Mouse (Mus musculus): ENCODE results near the gene Sprr2a2.
"Not testable (repeated sequence)": the region's sequence is repeated elsewhere in the genome, so short reads cannot be mapped to it uniquely, and the experiment has no call there.

Gene Sprr2a2

DNA sequence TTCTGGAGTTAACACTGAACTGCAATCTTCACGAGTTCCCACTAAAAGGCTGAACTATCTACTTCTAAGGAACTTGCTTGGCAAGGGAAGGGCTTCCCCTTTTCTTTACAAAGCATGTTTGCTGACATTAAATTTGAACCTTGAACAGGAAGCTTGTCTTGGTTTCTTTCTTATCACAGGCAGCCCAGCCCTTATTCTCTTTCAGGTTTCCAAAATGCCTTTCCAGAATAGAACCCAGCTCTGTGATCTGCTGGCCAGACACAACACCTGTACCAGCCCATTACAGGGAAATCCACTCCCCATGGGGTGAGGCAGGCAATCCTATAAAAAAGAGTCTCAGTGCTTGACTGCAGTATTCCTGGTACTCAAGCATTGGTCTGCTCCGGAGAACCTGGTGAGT, at the start of gene Sprr2a2, which contains the start of gene Sprr2a1:
Gene Sprr2a2 (plus strand): TSS at position 352 of the 400 bp plus-strand sequence.
Gene Sprr2a1 (plus strand): TSS at position 231 of the 400 bp plus-strand sequence.
- not testable (repeated sequence) for DNase-seq (ENCODE audit: extremely low read depth, low read depth, low spot score)

GRCm38 (mm10) chr3:92169847-92170246, 45.9 kb upstream of the Sprr2a2 start:
- DNase-seq (ENCODE audit: extremely low read depth, low read depth, low spot score), result peak; percentile 95

DNA sequence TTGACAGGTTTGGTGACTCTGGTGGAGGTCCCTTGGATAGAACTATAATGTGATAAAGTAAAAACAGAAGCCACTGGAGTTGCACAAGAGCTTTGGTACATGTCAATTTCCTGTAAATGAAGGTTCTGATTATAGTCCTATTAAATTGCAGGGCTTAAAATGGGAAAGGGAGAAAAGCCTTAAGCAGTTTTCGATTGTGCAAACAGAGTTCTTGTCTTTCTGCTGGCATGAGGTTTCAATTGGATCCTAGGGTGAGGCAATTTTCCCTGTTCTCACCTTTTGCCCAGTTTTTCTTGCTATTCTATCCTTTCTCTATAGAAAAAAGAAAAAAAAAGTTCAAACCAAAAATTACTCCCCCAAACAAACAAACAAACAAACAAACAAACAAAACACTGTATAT, 38.8 kb upstream of the Sprr2a2 start:
- DNase-seq (ENCODE audit: extremely low read depth, low read depth, low spot score), result peak; percentile 87

DNA sequence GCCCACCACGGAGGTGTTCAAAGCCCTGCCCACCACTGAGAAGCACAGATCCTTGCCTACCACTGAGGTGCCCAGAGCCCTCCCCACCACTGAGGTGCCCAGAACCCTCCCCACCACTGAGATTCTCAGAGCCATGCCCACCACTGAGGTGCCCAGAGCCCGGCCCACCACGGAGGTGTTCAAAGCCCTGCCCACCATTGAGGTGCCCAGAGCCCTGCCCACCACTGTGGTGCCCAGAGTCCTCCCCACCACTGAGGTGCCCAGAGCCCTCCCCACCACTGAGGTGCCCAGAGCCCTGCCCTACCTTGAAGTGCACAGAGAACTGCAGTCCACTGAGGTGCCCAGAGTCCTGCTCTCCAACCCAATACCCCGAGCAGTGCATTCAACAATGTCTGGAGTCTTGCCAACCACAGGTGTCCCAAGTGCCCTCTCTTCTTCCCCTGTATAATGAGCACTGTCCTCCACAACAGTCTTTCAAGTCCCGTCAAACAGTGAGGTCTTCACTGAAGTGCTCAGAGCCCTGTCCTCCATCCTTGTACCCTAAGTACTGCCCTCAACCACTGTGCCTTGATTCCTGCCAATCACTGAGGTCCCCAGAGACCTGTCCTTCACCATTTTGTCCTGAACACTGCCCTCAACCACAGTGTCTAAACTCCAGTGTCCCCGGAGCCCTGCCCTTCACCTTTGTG, 20.1 kb upstream of the Sprr2a2 start:
- DNase-seq (ENCODE audit: extremely low read depth, low read depth, low spot score), result no peak

GRCm38 (mm10) chr3:92211133-92211925, 4.4 kb upstream of the Sprr2a2 start:
- not testable (repeated sequence) for DNase-seq (ENCODE audit: extremely low read depth, low read depth, low spot score)

DNA sequence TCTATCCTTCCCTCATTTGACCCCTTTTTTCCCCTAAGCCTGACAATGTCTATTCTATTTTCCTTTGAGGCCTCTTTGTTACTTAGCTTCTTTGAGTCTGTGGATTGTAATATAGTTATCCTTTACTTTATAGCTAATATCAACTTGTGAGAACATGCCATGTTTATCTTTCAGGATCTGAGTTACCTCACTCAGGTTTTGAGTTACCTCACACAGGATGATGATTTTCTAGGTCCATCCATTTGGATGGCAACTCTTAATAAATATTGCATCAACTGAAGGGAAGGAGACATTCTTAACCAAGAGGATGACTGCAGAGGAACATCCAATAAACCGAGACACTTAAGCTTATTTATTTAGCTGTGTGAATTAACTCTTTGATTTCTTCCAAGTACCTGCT, 3.7 kb upstream of the Sprr2a2 start:
- not testable (repeated sequence) for DNase-seq (ENCODE audit: extremely low read depth, low read depth, low spot score)

- DNase-seq (ENCODE audit: extremely low read depth, low read depth, low spot score), result not testable (repeated sequence)
These were observed 2.1 kb upstream of the Sprr2a2 start for GRCm38 (mm10) chr3:92213651-92214050.

GRCm38 (mm10) chr3:92219031-92219430, 3.3 kb downstream of the Sprr2a2 start:
- not testable (repeated sequence) for DNase-seq (ENCODE audit: extremely low read depth, low read depth, low spot score)

DNA sequence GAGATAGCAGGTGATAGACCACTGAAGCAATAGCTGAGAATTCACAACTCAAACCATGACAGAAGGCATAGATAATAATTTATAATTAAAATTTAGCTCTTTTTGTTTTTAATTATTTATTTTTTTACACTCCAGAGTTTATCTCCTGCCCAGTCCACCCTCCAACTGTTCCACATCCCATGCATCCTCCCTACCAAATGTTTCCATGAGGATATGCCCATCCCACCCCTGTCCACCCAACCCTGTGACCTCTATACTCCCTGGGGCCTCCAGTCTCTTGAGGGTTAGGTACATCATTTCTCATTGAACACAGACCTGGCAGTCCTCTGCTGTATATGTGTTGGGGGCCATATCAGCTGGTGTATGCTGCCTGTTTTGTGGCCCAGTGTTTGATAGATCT, 8.0 kb downstream of the Sprr2a2 start:
- DNase-seq (ENCODE audit: extremely low read depth, low read depth, low spot score), result not testable (repeated sequence)

DNA sequence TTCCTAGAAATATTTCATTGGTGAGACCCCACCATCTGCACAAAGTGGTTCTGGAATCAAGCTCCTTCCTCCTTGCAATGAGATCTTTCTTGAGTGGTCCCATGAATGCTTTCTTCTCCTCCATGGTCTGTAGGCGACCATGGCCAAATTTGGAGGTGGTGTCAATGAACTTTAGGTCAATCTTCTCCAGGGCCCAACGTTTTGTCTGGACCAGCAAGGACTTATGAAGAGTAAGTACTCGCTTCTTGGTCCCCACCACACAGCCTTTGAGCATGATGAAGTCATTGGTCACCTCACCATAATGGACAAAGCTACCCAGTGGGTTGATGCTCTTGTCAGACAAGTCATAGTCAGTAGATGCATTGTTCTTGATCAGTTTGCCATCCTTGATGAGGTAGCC, 11.7 kb downstream of the Sprr2a2 start:
- not testable (repeated sequence) for DNase-seq (ENCODE audit: extremely low read depth, low read depth, low spot score)

DNA sequence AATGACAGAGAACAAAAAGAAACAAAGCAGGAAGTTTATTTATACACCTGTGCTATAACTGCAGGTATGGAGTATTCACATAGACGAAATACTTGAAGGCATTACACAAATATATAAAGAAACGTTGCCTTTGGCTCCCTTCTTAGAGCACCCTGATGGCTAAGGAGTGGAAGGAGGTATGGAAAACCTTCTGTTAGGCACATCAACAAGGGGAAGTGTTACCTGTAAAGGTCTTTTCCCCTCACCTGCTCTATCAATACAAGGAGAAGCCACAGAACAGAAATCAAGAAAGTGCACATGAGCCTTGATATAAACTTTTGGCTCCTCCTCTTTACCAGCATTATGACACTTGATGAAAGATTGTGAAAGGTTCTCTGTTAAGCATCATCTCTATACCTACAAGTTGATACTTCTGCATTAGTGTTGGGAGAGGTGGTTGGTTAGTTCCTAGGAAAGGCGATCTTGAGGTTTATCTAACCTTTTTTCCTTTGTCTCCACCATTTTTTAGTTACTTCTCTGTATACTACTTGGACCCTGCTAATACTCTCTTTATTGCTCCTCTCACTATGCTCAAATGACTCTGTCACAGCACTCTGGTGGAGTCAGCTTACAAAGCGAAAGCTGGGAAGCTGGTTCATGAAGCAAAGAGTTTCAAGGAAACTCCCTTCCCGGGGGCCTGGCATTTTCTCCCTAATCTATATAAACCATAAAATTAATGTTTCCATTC, 20.9 kb downstream of the Sprr2a2 start:
- DNase-seq (ENCODE audit: extremely low read depth, low read depth, low spot score), result not testable (repeated sequence)

DNA sequence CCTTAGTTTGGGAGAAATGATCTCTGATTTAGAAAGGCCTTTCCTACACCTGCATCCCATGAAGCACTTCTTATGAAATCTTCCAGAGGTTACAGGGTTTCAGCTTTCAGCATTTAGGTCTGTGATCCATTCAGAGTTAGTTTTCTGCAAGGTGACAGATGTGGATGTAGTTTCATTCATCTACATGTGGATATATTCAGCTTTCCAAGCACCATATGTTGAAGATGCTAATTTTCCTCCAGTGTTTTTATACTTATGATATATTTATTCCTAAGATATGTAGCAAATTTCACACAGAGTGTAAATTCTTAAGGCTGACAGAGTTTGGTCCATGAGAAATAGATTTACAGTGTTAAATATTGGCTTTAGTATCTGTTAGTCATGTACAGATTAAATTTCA, 23.0 kb downstream of the Sprr2a2 start:
- not testable (repeated sequence) for DNase-seq (ENCODE audit: extremely low read depth, low read depth, low spot score)

GRCm38 (mm10) chr3:92239197-92239596, 23.5 kb downstream of the Sprr2a2 start:
- not testable (repeated sequence) for DNase-seq (ENCODE audit: extremely low read depth, low read depth, low spot score)

- not testable (repeated sequence) for DNase-seq (ENCODE audit: extremely low read depth, low read depth, low spot score)
These were observed 29.1 kb downstream of the Sprr2a2 start for GRCm38 (mm10) chr3:92244833-92245232.

- DNase-seq (ENCODE audit: extremely low read depth, low read depth, low spot score), result not testable (repeated sequence)
These were observed 30.5 kb downstream of the Sprr2a2 start for GRCm38 (mm10) chr3:92246245-92246644.

- DNase-seq (ENCODE audit: extremely low read depth, low read depth, low spot score), result not testable (repeated sequence)
These were observed 32.8 kb downstream of the Sprr2a2 start for GRCm38 (mm10) chr3:92248494-92248893.

DNA sequence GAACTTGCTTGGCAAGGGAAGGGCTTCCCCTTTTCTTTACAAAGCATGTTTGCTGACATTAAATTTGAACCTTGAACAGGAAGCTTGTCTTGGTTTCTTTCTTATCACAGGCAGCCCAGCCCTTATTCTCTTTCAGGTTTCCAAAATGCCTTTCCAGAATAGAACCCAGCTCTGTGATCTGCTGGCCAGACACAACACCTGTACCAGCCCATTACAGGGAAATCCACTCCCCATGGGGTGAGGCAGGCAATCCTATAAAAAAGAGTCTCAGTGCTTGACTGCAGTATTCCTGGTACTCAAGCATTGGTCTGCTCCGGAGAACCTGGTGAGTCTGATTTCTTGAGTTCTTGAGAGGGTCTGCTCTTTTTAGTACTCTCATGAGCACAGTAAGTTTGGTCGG, 34.7 kb downstream of the Sprr2a2 start:
- DNase-seq (ENCODE audit: extremely low read depth, low read depth, low spot score), result not testable (repeated sequence)

DNA sequence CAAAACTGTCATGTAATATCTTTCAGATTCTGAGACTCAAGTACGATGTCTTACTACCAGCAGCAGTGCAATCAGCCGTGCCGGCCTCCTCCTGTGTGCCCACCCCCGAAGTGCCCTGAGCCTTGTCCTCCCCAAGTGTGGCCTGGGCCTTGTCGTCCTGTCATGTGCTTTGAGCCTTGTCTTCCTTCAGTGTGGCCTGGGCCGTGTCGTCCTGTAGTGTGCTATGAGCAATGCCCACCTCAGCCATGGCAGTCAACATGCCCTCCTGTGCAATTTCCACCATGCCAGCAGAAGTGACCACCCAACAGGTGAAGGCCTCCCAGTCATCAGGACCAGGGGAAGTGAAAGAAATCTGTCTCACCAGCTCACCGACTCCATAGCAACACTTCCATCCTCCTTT, 38.1 kb downstream of the Sprr2a2 start:
- not testable (repeated sequence) for DNase-seq (ENCODE audit: extremely low read depth, low read depth, low spot score)

DNA sequence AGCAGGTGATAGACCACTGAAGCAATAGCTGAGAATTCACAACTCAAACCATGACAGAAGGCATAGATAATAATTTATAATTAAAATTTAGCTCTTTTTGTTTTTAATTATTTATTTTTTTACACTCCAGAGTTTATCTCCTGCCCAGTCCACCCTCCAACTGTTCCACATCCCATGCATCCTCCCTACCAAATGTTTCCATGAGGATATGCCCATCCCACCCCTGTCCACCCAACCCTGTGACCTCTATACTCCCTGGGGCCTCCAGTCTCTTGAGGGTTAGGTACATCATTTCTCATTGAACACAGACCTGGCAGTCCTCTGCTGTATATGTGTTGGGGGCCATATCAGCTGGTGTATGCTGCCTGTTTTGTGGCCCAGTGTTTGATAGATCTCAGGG, 42.8 kb downstream of the Sprr2a2 start:
- not testable (repeated sequence) for DNase-seq (ENCODE audit: extremely low read depth, low read depth, low spot score)

DNA sequence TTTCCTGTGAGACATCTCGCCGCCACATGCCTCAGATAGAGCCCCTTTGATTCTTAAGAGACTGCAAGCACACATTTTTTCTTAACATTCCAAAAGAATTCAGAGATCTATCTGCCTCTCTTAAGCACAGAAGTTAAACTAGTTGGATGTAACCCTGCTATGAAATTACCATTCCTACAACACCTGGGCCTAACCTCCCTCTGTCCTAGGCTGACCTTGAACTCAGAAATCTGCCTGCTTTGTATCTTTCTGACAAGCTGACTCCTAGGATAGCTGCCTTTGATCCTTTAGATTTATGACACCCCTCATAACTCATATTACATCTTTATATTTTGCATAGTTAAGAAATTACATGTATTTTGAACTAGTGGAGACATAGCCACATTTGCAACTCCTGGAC, 47.7 kb downstream of the Sprr2a2 start:
- DNase-seq (ENCODE audit: extremely low read depth, low read depth, low spot score), result not testable (repeated sequence)

DNA sequence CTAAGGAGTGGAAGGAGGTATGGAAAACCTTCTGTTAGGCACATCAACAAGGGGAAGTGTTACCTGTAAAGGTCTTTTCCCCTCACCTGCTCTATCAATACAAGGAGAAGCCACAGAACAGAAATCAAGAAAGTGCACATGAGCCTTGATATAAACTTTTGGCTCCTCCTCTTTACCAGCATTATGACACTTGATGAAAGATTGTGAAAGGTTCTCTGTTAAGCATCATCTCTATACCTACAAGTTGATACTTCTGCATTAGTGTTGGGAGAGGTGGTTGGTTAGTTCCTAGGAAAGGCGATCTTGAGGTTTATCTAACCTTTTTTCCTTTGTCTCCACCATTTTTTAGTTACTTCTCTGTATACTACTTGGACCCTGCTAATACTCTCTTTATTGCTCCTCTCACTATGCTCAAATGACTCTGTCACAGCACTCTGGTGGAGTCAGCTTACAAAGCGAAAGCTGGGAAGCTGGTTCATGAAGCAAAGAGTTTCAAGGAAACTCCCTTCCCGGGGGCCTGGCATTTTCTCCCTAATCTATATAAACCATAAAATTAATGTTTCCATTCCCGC, 55.8 kb downstream of the Sprr2a2 start:
- DNase-seq (ENCODE audit: extremely low read depth, low read depth, low spot score), result not testable (repeated sequence)
